Mouse (Mus musculus) stomach, embryonic 16.5 days (tissue): ENCODE data around the gene Ctcf. TPM values are rescaled to one million over a fixed set of nuclear protein-coding genes. Genes with fewer than 3 reads are reported as not detected.

Experiments used
- ATAC-seq: fragments of 200-750 bp; cut with Nextera tagmentation; 2 replicates; pipeline ENCODE4 v1.8.0; 2017; ENCODE audit warnings: moderate number of reproducible peaks, moderate TSS enrichment; ENCODE audit not compliant: insufficient read depth, low FRiP score
- H3K27ac ChIP-seq: fragments of 300-500 bp; sonication (generic); 2 replicates; pipeline ENCODE4 v1.5.1; 2014; ENCODE audit warnings: low read length
- H3K27me3 ChIP-seq: fragments of 300-500 bp; sonication (generic); 2 replicates; pipeline ENCODE4 v1.6.1; 2014; ENCODE audit warnings: low read length, control low read depth, mixed read lengths; ENCODE audit not compliant: control insufficient read depth, insufficient read depth
- H3K36me3 ChIP-seq: fragments of 300-500 bp; sonication (generic); 2 replicates; pipeline ENCODE4 v1.6.1; 2014; ENCODE audit warnings: low read length; ENCODE audit not compliant: control insufficient read depth, insufficient read depth
- H3K4me1 ChIP-seq: fragments of 300-500 bp; sonication (generic); 2 replicates; pipeline ENCODE4 v1.6.1; 2014; ENCODE audit warnings: low read length, control low read depth, mixed read lengths; ENCODE audit not compliant: control insufficient read depth, insufficient read depth
- H3K4me2 ChIP-seq: fragments of 300-500 bp; sonication (generic); 2 replicates; pipeline ENCODE4 v1.6.1; 2014; ENCODE audit warnings: low read depth, low read length, mixed read lengths
- H3K4me3 ChIP-seq: fragments of 300-500 bp; sonication (generic); replicated peaks from 2 replicates; pipeline ENCODE4 v1.5.1; 2014; ENCODE audit warnings: mild to moderate bottlenecking, low read length
- H3K9ac ChIP-seq: fragments of 300-500 bp; sonication (generic); 2 replicates; pipeline ENCODE4 v1.6.1; 2014; ENCODE audit warnings: low read length
- H3K9me3 ChIP-seq: fragments of 300-500 bp; sonication (generic); replicated peaks from 2 replicates; pipeline ENCODE4 v1.6.1; 2016; ENCODE audit warnings: low read length, control low read depth; ENCODE audit not compliant: control insufficient read depth
- WGBS: fragments of 180-500 bp; shearing (Covaris S2); extraction: QIAGEN DNeasy Blood & Tissue Kit; methylation state at CpG from one replicate; pipeline ENCODE4 v1.1.7; 2014; 5-methylcytosine and 5-hydroxymethylcytosine counted together
- polyA plus RNA-seq: library from polyadenylated mRNA; unstranded; fragments of >200 nt; fragmentation: Nextera tagmentation; extraction: Ambion mirVana; gene quantifications from 2 replicates; pipeline ENCODE4 v1.2.1, GENCODE M21; 2015

Gene Ctcf
- polyA plus RNA-seq, 1 experiment from 2014 or later, result 76.1 TPM

DNA sequence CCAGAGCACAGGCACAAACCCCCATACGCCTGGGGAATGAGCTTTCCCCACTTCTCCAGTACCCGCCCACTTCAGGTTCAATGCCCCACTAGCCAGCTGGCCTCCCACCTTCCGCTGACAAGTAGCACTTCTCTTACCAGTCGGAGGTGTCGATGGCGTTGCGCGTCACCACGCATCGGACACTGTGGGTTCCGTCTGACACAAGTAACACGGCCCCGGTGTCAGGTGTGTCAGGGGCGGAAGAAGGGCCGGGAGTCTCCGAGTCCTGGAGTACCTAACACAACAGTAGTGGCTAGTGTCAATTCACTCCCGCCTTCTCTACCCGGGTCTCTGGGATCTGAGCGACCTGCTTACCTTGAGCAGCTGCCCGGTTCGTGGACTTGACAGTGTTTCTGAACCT is 64.2 kb downstream of the Ctcf start:
- peaks cover 12% of the 10 kb centered on the region for H3K4me1 ChIP-seq
- 0 out of 2 replicates have a peak, but pooled peaks cover 6% of the 10 kb centered on the region for H3K36me3 ChIP-seq
- H3K27me3 ChIP-seq, result no peaks in the 10 kb centered on the region
- H3K27ac ChIP-seq, result peak overlapping the region; percentile 97
- peak overlapping the region; percentile 80 for H3K9ac ChIP-seq
- peak; percentile 44 for ATAC-seq
- H3K4me3 ChIP-seq, result peak overlapping the region; percentile 85
- peak overlapping the region; percentile 89 for H3K4me2 ChIP-seq
- WGBS, result under 1% methylated on average over 21 of the region's 21 CpGs
- H3K9me3 ChIP-seq, result no peaks in the 10 kb centered on the region

DNA sequence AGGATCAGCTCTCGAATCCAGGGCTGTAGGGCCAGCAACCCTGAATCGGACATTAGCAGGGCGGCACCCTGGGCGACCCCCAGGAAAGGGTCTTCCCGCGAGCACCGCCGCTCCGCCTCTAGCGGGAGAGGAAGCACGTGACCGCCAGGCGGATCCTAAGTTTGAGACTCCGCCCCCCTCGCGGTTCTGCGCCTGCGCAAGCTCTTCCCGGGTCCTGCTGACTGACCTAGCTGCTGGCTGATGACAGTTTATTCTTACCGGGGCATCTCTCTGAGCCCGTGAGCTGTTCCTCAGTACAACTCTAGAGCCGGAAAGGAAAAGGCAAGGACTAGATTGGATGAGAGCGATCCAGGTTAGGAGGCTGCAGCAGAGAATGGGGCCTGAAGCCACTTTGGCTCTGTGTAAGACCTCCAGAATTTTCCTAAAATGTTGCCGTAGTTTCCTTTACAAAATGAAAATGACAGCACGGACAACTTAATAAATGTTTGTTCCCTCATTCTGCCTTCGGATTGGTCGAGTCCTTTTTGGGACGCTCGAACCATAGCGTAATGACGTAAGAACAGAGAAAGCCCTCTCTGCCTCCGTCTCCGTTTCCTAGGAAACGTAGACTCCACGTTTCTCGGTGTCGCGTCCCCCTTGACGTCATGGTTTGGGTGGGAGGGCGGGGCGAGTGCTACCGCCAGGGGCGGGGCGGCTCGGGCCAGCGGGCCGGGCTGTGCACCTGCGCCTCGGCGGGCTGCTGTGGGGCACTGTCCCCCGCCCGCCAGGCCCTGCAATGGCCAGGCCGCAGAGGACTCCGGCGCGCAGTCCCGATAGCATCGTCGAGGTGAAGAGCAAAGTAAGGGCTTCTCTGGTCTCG is 64.8 kb downstream of the Ctcf start, which contains the start of the genes Acd and Pard6a:
Gene Acd, minus strand, starts transcription at position 137 of the 859 bp plus-strand sequence.
Gene Pard6a, plus strand, starts transcription at position 183 of the 859 bp plus-strand sequence.
- whole genome bisulfite sequencing, result under 1% methylated on average over 60 of the region's 60 CpGs

DNA sequence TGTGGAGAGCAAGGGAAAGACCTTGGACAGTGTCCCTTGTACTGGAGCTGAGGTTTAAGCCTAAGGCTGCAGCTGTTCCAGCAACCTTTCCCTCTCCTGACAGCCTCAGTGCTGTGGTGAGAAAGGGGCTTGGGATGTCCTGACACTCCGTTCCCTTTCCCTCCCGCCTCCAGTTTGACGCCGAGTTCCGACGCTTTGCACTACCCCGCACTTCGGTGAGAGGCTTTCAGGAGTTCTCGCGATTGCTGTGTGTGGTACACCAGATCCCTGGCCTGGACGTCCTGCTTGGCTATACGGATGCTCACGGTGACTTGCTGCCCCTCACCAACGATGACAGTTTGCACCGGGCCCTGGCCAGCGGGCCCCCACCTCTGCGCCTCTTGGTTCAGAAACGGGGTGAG is 65.6 kb downstream of the Ctcf start:
- Histone ChIP-seq H3K9ac (peak overlapping the region; percentile 80), H3K4me3 (peak overlapping the region; percentile 85), H3K27me3 (no peaks in the 10 kb centered on the region), H3K36me3 (0 out of 2 replicates have a peak, but pooled peaks cover 6% of the 10 kb centered on the region), H3K27ac (peak overlapping the region; percentile 55; the same call in 1 of the 2 replicates), H3K4me2 (peak overlapping the region; percentile 89), H3K9me3 (no peaks in the 10 kb centered on the region), H3K4me1 (peaks cover 13% of the 10 kb centered on the region)
- WGBS, result 40% methylated on average over 18 of the region's 18 CpGs
- ATAC-seq, result no peak

More for the DNA sequence above, 64.8 kb downstream of the Ctcf start, which contains the start of the genes Acd and Pard6a:
- Histone ChIP-seq H3K4me3 (peak within 1 kb of the TSS; percentile 85), H3K27me3 (no peaks in the 10 kb centered on the region), H3K9me3 (no peaks in the 10 kb centered on the region), H3K4me1 (peaks cover 12% of the 10 kb centered on the region), H3K9ac (peak within 1 kb of the TSS; percentile 80), H3K27ac (peak within 1 kb of the TSS; percentile 97), H3K36me3 (0 out of 2 replicates have a peak, but pooled peaks cover 6% of the 10 kb centered on the region), H3K4me2 (peak within 1 kb of the TSS; percentile 89)
- peak; percentile 87 for ATAC-seq

DNA sequence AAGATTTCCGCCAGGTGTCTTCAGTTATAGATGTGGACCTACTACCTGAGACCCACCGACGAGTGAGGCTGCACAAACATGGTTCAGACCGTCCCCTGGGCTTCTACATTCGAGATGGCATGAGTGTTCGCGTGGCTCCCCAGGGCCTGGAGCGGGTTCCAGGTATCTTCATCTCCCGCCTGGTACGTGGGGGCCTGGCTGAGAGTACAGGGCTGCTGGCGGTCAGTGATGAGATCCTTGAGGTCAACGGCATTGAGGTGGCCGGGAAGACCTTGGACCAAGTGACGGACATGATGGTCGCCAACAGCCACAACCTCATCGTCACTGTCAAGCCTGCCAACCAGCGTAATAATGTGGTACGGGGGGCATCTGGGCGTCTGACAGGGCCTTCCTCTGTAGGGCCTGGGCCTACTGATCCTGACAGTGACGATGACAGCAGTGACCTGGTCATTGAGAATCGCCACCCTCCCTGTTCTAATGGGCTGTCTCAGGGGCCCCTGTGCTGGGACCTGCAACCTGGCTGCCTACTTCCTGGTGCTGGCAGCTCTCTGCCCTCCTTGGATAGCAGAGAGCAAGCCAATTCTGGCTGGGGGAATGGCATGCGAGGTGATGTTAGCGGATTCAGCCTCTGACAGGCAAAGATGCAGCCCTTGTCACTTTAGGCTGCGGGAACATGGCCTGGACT is 66.5 kb downstream of the Ctcf start:
- no peak overlapping the region for H3K27ac ChIP-seq
- ATAC-seq, result no peak
- H3K9me3 ChIP-seq, result no peaks in the 10 kb centered on the region
- H3K36me3 ChIP-seq, result 0 out of 2 replicates have a peak, but pooled peaks cover 4% of the 10 kb centered on the region
- H3K27me3 ChIP-seq, result no peaks in the 10 kb centered on the region
- H3K9ac ChIP-seq, result no peak overlapping the region
- no peak overlapping the region for H3K4me2 ChIP-seq
- H3K4me1 ChIP-seq, result peaks cover 20% of the 10 kb centered on the region
- no peak overlapping the region for H3K4me3 ChIP-seq
- WGBS, result 90% methylated on average over 24 of the region's 24 CpGs

DNA sequence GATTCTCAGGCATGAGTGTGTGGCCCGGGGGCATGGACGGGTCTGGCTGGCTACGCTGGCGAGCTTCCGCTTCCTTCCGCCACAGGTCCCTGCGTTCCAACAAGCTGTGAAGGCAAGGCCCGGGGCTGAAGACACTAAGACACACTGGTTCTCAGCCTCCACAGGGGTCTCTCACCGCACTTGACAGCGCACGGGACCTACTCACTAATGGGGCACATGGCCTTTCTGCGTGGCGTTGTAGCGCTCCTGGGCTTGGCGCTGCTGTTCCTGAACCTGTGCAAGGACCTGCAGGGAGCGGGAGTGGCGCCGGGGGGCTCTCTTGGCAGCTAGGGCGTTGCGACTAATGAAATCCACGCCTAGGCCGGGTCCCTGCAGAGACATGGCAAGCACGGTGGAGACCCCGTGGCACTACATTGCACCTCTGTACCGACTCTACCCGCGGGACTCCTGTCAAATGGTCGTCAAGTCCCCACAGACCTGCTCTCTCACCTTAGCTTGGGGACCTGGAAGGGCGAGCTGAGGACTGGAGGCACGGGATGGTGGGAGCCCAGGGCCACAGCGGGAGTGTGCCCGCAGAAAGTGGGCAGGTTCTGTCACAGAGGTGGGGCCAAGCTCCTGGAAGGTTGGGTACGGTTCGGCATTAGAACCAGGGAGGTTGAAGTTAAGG is 67.9 kb downstream of the Ctcf start:
- no peaks in the 10 kb centered on the region for H3K9me3 ChIP-seq
- no peak for ATAC-seq
- H3K4me2 ChIP-seq, result no peak overlapping the region
- WGBS, result 94% methylated on average over 34 of the region's 34 CpGs
- H3K27ac ChIP-seq, result no peak overlapping the region
- H3K27me3 ChIP-seq, result no peaks in the 10 kb centered on the region
- no peaks in the 10 kb centered on the region for H3K36me3 ChIP-seq
- no peak overlapping the region for H3K9ac ChIP-seq
- H3K4me3 ChIP-seq, result no peak overlapping the region
- peaks cover 23% of the 10 kb centered on the region for H3K4me1 ChIP-seq

DNA sequence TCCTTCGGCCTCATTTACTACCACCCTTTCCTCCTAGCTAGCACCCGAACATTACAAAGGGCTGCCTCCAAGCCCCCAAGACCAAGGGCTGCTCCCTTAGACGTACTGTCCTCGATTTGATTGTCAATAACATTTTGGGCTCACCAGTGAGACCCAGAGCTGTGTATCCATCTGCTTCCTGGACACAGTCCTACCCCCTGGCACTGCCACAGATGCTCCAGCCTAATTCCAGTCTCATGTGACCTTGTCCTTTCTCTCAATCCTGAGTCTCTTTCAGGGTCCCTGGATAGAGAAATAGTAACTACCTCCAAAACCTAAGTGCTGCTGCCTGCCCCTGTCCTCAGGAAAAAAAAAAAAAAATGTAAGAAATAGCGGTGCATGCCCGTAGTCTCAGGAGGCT is 68.6 kb downstream of the Ctcf start:
- H3K4me3 ChIP-seq, result no peak overlapping the region
- no peaks in the 10 kb centered on the region for H3K9me3 ChIP-seq
- no peaks in the 10 kb centered on the region for H3K36me3 ChIP-seq
- no peak overlapping the region for H3K4me2 ChIP-seq
- peaks cover 22% of the 10 kb centered on the region for H3K4me1 ChIP-seq
- no peak for ATAC-seq
- 91% methylated on average over 6 of the region's 6 CpGs for WGBS
- H3K27ac ChIP-seq, result no peak overlapping the region
- H3K9ac ChIP-seq, result no peak overlapping the region
- no peaks in the 10 kb centered on the region for H3K27me3 ChIP-seq

DNA sequence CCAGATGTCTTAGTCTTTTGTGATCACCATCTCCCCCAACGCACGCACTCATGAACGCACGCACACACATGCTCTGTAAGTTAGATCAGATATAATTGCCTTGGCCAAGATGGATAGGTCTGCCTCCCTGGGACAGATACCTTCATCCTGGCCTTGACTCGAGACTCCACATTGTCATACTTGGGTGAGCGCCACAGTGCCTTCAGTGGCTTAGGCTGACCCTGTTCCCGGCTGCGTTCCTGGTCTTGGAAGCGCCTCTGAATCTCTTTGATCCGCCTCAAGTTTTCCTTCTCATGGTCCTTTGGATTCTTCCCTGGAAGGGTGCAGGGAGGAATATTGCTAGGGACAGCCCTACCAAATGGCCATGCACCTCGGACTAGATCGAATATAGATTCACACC is 70.1 kb downstream of the Ctcf start:
- H3K27ac ChIP-seq, result no peak overlapping the region
- H3K4me3 ChIP-seq, result no peak overlapping the region
- H3K27me3 ChIP-seq, result no peaks in the 10 kb centered on the region
- H3K4me2 ChIP-seq, result no peak overlapping the region
- H3K9ac ChIP-seq, result no peak overlapping the region
- H3K9me3 ChIP-seq, result no peaks in the 10 kb centered on the region
- no peak for ATAC-seq
- H3K4me1 ChIP-seq, result peaks cover 18% of the 10 kb centered on the region
- no peaks in the 10 kb centered on the region for H3K36me3 ChIP-seq
- WGBS, result 80% methylated on average over 12 of the region's 12 CpGs

DNA sequence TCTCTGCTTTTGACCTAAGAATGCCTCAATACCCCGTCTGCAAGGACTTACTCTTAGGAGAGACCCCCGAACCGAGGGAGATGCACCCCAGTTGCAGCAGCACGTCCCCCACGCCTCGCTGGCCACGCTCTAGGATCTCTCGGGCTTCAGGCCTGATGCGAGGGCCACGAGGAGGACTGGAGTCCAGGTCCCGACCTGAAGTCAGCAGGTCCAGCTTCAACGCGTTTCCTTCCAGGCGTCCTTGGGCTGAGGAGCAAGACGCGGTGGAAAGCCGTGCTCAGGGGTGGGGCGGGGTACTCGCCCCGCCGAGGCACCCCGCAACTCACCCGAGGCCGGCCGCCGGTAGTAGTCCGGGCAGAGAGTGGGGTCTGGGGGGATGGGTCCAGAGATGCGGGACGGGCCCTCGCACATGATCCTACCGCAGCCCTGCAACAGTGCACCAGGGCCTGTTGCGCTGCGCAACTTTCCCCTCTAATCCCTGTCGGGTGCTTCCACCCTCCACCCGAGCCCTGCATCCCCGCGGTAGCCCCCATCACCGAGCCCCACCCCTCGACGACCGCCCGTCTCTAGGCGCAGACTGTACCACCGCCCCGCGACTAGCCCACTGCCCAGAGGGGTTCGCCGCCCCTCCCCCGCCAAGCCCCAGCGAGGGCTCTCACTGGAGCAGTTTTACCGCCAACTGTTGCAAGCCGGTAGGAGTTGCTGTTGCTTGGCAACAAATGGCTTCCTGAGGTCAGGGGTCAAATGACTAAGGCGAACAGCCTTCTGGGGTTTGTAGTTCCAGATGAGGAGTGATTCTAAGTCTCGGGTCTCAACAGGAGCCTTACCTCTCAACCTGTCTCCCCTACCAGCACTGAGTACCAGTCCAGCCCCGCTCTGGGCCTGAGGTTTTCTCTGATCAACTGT is 71.4 kb downstream of the Ctcf start, which contains the start of the genes 4933405L10Rik and Enkd1:
Gene 4933405L10Rik, plus strand, starts transcription at position 158 of the 906 bp plus-strand sequence.
Gene Enkd1, minus strand, starts transcription at position 713 of the 906 bp plus-strand sequence.
- Histone ChIP-seq H3K27me3 (no peaks in the 10 kb centered on the region), H3K36me3 (no peaks in the 10 kb centered on the region), H3K27ac (no peak within 1 kb of the TSS), H3K4me2 (peak within 1 kb of the TSS; percentile 99), H3K9me3 (no peaks in the 10 kb centered on the region), H3K4me1 (peaks cover 12% of the 10 kb centered on the region), H3K4me3 (peak within 1 kb of the TSS; percentile 85), H3K9ac (peak within 1 kb of the TSS; percentile 81)
- ATAC-seq, result peak; percentile 80
- WGBS, result under 1% methylated on average over 55 of the region's 55 CpGs
